Mouse (Mus musculus) kidney, adult 2 months (tissue): ENCODE measurements around the gene Adm. TPM values are rescaled to one million over a fixed set of nuclear protein-coding genes. Genes with fewer than 3 reads are reported as not detected.

Experiments used
- DNase-seq: peaks from one replicate; pipeline ENCODE4 v3.0.0; 2021
- H3K27ac ChIP-seq: fragments of 200-500 bp; 2 replicates; pipeline ENCODE4 v1.5.1; 2012; ENCODE audit warnings: low read depth, low read length, control low read depth, inconsistent platforms; ENCODE audit not compliant: insufficient read depth
- H3K27me3 ChIP-seq: fragments of 200-500 bp; replicated peaks from 2 replicates; pipeline ENCODE4 v1.6.1; 2012; ENCODE audit warnings: mild to moderate bottlenecking, moderate library complexity, low read length, inconsistent platforms; ENCODE audit not compliant: control insufficient read depth, insufficient read depth
- H3K36me3 ChIP-seq: fragments of 200-500 bp; 2 replicates; pipeline ENCODE4 v1.6.1; 2012; ENCODE audit warnings: mild to moderate bottlenecking, moderate library complexity, low read length, inconsistent platforms; ENCODE audit not compliant: control insufficient read depth, insufficient read depth
- H3K4me1 ChIP-seq: fragments of 200-500 bp; 2 replicates; pipeline ENCODE4 v1.6.1; 2011; ENCODE audit warnings: low read length; ENCODE audit not compliant: control insufficient read depth, insufficient read depth
- H3K4me3 ChIP-seq: fragments of 200-500 bp; 2 replicates; pipeline ENCODE4 v1.5.1; 2011; ENCODE audit warnings: mild to moderate bottlenecking, low read depth, low read length, control low read depth; ENCODE audit not compliant: insufficient read depth
- CTCF ChIP-seq: fragments of 200-500 bp; conservative IDR thresholded peaks from 2 replicates; pipeline ENCODE4 v1.5.1; 2011; ENCODE audit warnings: low read depth, mild to moderate bottlenecking, control low read depth, low read length, moderate library complexity, mixed read lengths; ENCODE audit not compliant: insufficient read depth, insufficient read length
- POLR2A ChIP-seq: fragments of 200-500 bp; IDR thresholded peaks from one replicate; pipeline ENCODE4 v1.6.1; 2011; ENCODE audit warnings: low read depth, low read length, control low read depth
- WGBS: fragments of 180-500 bp; shearing (Covaris S2); methylation state at CpG from one replicate; pipeline ENCODE4 v1.1.7; 2018; 5-methylcytosine and 5-hydroxymethylcytosine counted together
- polyA plus RNA-seq: library from polyadenylated mRNA; depleted of rRNA; stranded (reverse); fragments of >200 nt; gene quantifications from 2 replicates; pipeline ENCODE4 v1.2.3, GENCODE M21; 2012; rRNA removed

Adm gene
- polyA plus RNA-seq, 1 experiment: 12.0 TPM

- Histone ChIP-seq H3K27me3 (no peaks in the 10 kb centered on the region), H3K36me3 (no peaks in the 10 kb centered on the region), H3K4me1 (no peaks in the 10 kb centered on the region), H3K4me3 (no peak overlapping the region), H3K27ac (no peak overlapping the region)
- WGBS: 61% methylated on average over 3 of the region's 3 CpGs
- TF ChIP-seq POLR2A: no peak
- no peak for DNase-seq
Measured at GRCm38 (mm10) chr7:110658378-110658928, 31.0 kb downstream of the Adm start.

DNA sequence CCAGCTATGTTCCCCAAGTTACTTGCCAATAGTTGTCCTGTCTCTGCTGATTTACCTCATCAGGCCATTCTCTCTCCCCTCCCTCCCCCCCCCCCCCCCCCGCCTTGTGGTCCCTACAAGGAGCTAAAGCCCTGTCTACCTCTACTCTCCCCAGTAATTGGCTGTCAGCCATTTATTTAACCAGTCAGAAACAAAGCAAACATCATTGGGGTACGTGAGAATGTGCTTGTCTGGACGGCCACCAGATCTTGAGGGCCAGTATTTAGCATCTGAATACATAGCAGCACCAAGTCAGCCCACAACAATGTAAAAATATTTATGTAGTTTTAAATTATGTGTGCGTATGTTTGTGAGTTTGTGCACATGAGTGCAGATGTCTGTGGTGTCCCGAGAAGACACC, 39.1 kb downstream of the Adm start:
- H3K27ac ChIP-seq: no peak overlapping the region
- no peaks in the 10 kb centered on the region for H3K36me3 ChIP-seq
- no peak for DNase-seq
- TF ChIP-seq CTCF (no peak), POLR2A (no peak)
- 77% methylated on average over 5 of the region's 5 CpGs for WGBS
- no peak overlapping the region for H3K4me3 ChIP-seq
- peaks cover 10% of the 10 kb centered on the region; the same call in 1 of the 2 replicates for H3K4me1 ChIP-seq
- H3K27me3 ChIP-seq: no peaks in the 10 kb centered on the region

GRCm38 (mm10) chr7:110668247-110668646, 40.8 kb downstream of the Adm start:
- Histone ChIP-seq H3K36me3 (no peaks in the 10 kb centered on the region), H3K27ac (peak overlapping the region; percentile 22; the same call in 1 of the 2 replicates), H3K4me1 (peaks cover 10% of the 10 kb centered on the region; the same call in 1 of the 2 replicates), H3K27me3 (no peaks in the 10 kb centered on the region), H3K4me3 (no peak overlapping the region)
- 41% methylated on average over 6 of the region's 6 CpGs for WGBS
- no peak for TF ChIP-seq POLR2A
- no peak for TF ChIP-seq CTCF
- DNase-seq: peak; percentile 34

GRCm38 (mm10) chr7:110668756-110669155, 41.3 kb downstream of the Adm start:
- 51% methylated on average over 5 of the region's 5 CpGs for WGBS
- DNase-seq: peak; percentile 74
- Histone ChIP-seq H3K27ac (peak overlapping the region; percentile 69), H3K27me3 (no peaks in the 10 kb centered on the region), H3K4me1 (peaks cover 10% of the 10 kb centered on the region; the same call in 1 of the 2 replicates), H3K36me3 (no peaks in the 10 kb centered on the region), H3K4me3 (no peak overlapping the region)
- no peak for TF ChIP-seq POLR2A
- no peak for TF ChIP-seq CTCF

GRCm38 (mm10) chr7:110671121-110671680, 43.7 kb downstream of the Adm start:
- peaks cover 10% of the 10 kb centered on the region; the same call in 1 of the 2 replicates for H3K4me1 ChIP-seq
- no peak for DNase-seq
- H3K27me3 ChIP-seq: no peaks in the 10 kb centered on the region
- TF ChIP-seq CTCF: no peak
- no peak for TF ChIP-seq POLR2A
- no peaks in the 10 kb centered on the region for H3K36me3 ChIP-seq
- 65% methylated on average over 6 of the region's 6 CpGs for WGBS
- no peak overlapping the region for H3K27ac ChIP-seq
- no peak overlapping the region for H3K4me3 ChIP-seq

Other genes with a start within 250 kb of the Adm start
- 23.3 and 24.9 TPM in 2 replicates for gene Sbf2, start 12.7 kb upstream of the Adm start, polyA plus RNA-seq
- gene Ampd3, start 140.5 kb downstream of the Adm start, polyA plus RNA-seq: 23.4 and 26.4 TPM in 2 replicates
- 11.4 and 19.3 TPM in 2 replicates for gene Rnf141, start 216.8 kb downstream of the Adm start, polyA plus RNA-seq
- gene Lyve1, start 235.6 kb downstream of the Adm start, polyA plus RNA-seq: 2.0 and 6.6 TPM in 2 replicates